Mouse (Mus musculus) heart, adult 2 months (tissue): ENCODE results near the gene Rbfox2. TPM values are rescaled to one million over a fixed set of nuclear protein-coding genes. Genes with fewer than 3 reads are reported as not detected.

Experiments used
- DNase-seq, 2 experiments: peaks; one replicate each; pipeline ENCODE4 v3.0.0; 2021
- H3K27ac ChIP-seq: fragments of 200-600 bp; 2 replicates; pipeline ENCODE4 v1.8.1; 2022
- H3K27me3 ChIP-seq: fragments of 200-500 bp; 2 replicates; pipeline ENCODE4 v1.6.1; 2012; ENCODE audit warnings: mild to moderate bottlenecking, low read length, inconsistent platforms, mixed read lengths; ENCODE audit not compliant: control insufficient read depth, insufficient read depth
- H3K36me3 ChIP-seq: fragments of 200-500 bp; 2 replicates; pipeline ENCODE4 v1.6.1; 2012; ENCODE audit warnings: low read length, inconsistent platforms; ENCODE audit not compliant: control insufficient read depth, insufficient read depth
- H3K4me1 ChIP-seq: fragments of 200-500 bp; 2 replicates; pipeline ENCODE4 v1.6.1; 2011; ENCODE audit warnings: low read length; ENCODE audit not compliant: control insufficient read depth, insufficient read depth
- H3K4me3 ChIP-seq: fragments of 200-600 bp; 2 replicates; pipeline ENCODE4 v1.8.1; 2022
- H3K79me2 ChIP-seq: fragments of 200-500 bp; replicated peaks from 2 replicates; pipeline ENCODE4 v1.6.1; 2012; ENCODE audit warnings: mild to moderate bottlenecking, inconsistent platforms, low read length, moderate library complexity, mixed read lengths; ENCODE audit not compliant: control insufficient read depth, insufficient read depth
- H3K9ac ChIP-seq: fragments of 200-500 bp; 2 replicates; pipeline ENCODE4 v1.6.1; 2012; ENCODE audit warnings: low read depth, mild to moderate bottlenecking, control low read depth, inconsistent platforms, low read length, mixed read lengths
- CTCF ChIP-seq: fragments of 200-600 bp; IDR thresholded peaks from 2 replicates; pipeline ENCODE4 v1.8.1; 2022; ENCODE audit warnings: antibody characterized with exemption, mild to moderate bottlenecking, moderate library complexity
- EP300 ChIP-seq: fragments of 200-500 bp; IDR thresholded peaks from 2 replicates; pipeline ENCODE4 v1.6.1; 2011; ENCODE audit warnings: low read depth, low read length, control low read depth; ENCODE audit not compliant: insufficient read depth
- POLR2A ChIP-seq: fragments of 200-500 bp; IDR thresholded peaks from 2 replicates; pipeline ENCODE4 v1.6.1; 2011; ENCODE audit warnings: mild to moderate bottlenecking, low read depth, low read length, control low read depth; ENCODE audit not compliant: insufficient read depth
- WGBS: fragments of 180-500 bp; shearing (Covaris S2); methylation state at CpG from one replicate; pipeline ENCODE4 v1.1.7; 2018; 5-methylcytosine and 5-hydroxymethylcytosine counted together
- intact Hi-C: fragments of 180-260 bp; cut with DNase I; formaldehyde crosslinking; loops from one replicate; pipeline ENCODE4 v1.15.1; 2025
- polyA plus RNA-seq: library from polyadenylated mRNA; depleted of rRNA; stranded (reverse); fragments of >200 nt; gene quantifications from 2 replicates; pipeline ENCODE4 v1.2.3, GENCODE M21; 2012
- total RNA-seq, 2 experiments: library from RNA; stranded (reverse); gene quantifications; 2 replicates each; pipeline ENCODE4 v1.2.3; 2021

Gene Rbfox2
- total and polyA plus RNA-seq, 3 experiments = 86.0 to 110 (median 106) TPM

DNA sequence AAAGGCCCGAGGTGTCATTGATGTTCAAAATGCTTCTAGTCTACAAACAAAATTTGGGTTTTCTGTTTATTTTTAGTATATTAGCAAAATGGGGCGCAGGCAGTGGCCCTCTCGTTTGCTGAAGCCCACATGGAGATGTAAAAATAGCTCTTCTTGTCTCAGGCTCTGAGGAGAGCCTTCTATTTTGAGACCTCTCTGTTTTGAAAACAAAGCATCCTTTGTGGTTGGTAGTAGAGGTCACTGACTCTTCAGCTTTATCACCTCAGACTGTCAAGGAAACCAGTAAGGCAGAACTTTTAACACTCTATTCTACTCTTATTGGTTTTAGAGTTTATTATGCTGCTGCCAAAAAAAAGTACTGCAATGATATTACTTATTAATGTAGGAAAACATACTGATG, 189.6 kb downstream of the Rbfox2 start:
- intact Hi-C loops = no loop called here
- peaks cover 5% of the 10 kb centered on the region for H3K4me1 ChIP-seq
- H3K27ac ChIP-seq = peak overlapping the region; percentile 66
- H3K36me3 ChIP-seq = peaks cover 31% of the 10 kb centered on the region
- peaks cover 10% of the 10 kb centered on the region for H3K79me2 ChIP-seq
- H3K4me3 ChIP-seq = no peak overlapping the region
- 16% methylated on average over 3 of the region's 3 CpGs for WGBS
- no peak for TF ChIP-seq POLR2A
- TF ChIP-seq EP300 = no peak
- TF ChIP-seq CTCF = no peak
- H3K27me3 ChIP-seq = no peaks in the 10 kb centered on the region
- no peak for DNase-seq
- no peak overlapping the region for H3K9ac ChIP-seq

GRCm38 (mm10) chr15:77116139-77116722, 190.6 kb downstream of the Rbfox2 start:
- Histone ChIP-seq H3K4me3 (no peak overlapping the region), H3K4me1 (peaks cover 5% of the 10 kb centered on the region), H3K79me2 (peaks cover 6% of the 10 kb centered on the region), H3K27me3 (no peaks in the 10 kb centered on the region), H3K27ac (peak overlapping the region; percentile 66; the same call in 1 of the 2 replicates), H3K36me3 (peaks cover 27% of the 10 kb centered on the region), H3K9ac (no peak overlapping the region)
- TF ChIP-seq EP300 = no peak
- no peak for TF ChIP-seq POLR2A
- TF ChIP-seq CTCF = no peak
- intact Hi-C loops = no loop called here
- no peak for DNase-seq
- 81% methylated on average over 9 of the region's 9 CpGs for WGBS

GRCm38 (mm10) chr15:77115456-77115855, 191.3 kb downstream of the Rbfox2 start:
- 78% methylated on average over 4 of the region's 4 CpGs for whole genome bisulfite sequencing
- Histone ChIP-seq H3K27ac (no peak overlapping the region), H3K4me3 (no peak overlapping the region), H3K9ac (no peak overlapping the region), H3K36me3 (peaks cover 21% of the 10 kb centered on the region), H3K27me3 (no peaks in the 10 kb centered on the region), H3K79me2 (peaks cover 3% of the 10 kb centered on the region), H3K4me1 (peaks cover 5% of the 10 kb centered on the region)
- TF ChIP-seq EP300 (no peak), CTCF (no peak), POLR2A (no peak)
- no peak for DNase-seq
- intact Hi-C loops = no loop called here

- intact Hi-C loops = no loop called here
- Histone ChIP-seq H3K27ac (no peak overlapping the region), H3K4me3 (no peak overlapping the region), H3K4me1 (peaks cover 5% of the 10 kb centered on the region), H3K9ac (no peak overlapping the region), H3K79me2 (peaks cover 3% of the 10 kb centered on the region), H3K36me3 (peaks cover 17% of the 10 kb centered on the region), H3K27me3 (no peaks in the 10 kb centered on the region)
- DNase-seq = no peak
- TF ChIP-seq POLR2A = no peak
- no peak for TF ChIP-seq CTCF
- no peak for TF ChIP-seq EP300
- WGBS = 94% methylated on average over 9 of the region's 9 CpGs
These were observed 193.2 kb downstream of the Rbfox2 start for GRCm38 (mm10) chr15:77113591-77113990.

DNA sequence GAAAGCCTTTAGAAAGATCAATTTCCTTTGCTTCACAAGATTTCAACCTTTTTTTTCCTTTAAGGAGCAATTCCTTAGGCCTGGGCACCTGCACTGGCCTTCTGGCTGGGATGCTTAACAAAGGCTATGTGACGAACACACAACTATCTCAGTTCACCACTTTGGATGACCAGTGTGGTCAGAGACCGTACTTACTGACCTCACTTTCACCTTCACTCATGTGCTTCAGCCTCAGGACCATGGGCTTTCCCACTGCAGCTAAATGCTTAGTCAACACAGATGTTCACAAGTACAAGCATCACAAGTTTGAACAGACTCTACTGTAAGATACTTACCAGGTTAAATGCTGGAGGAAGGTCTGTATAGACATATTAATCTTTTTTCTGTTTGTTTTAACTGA, 194.4 kb downstream of the Rbfox2 start:
- H3K79me2 ChIP-seq = peaks cover 3% of the 10 kb centered on the region
- H3K4me1 ChIP-seq = peaks cover 5% of the 10 kb centered on the region
- H3K27ac ChIP-seq = no peak overlapping the region
- no peaks in the 10 kb centered on the region for H3K27me3 ChIP-seq
- intact Hi-C loops = no loop called here
- no peak overlapping the region for H3K9ac ChIP-seq
- H3K36me3 ChIP-seq = peaks cover 16% of the 10 kb centered on the region
- TF ChIP-seq CTCF (no peak), POLR2A (no peak), EP300 (no peak)
- DNase-seq = no peak
- no peak overlapping the region for H3K4me3 ChIP-seq
- WGBS = 84% methylated on average over 2 of the region's 2 CpGs

GRCm38 (mm10) chr15:77111924-77112323, 194.9 kb downstream of the Rbfox2 start:
- no peaks in the 10 kb centered on the region for H3K27me3 ChIP-seq
- peaks cover 13% of the 10 kb centered on the region for H3K36me3 ChIP-seq
- no peak for TF ChIP-seq EP300
- no peak for TF ChIP-seq POLR2A
- no peak for TF ChIP-seq CTCF
- no peak overlapping the region for H3K27ac ChIP-seq
- 84% methylated on average over 7 of the region's 7 CpGs for WGBS
- DNase-seq = no peak
- H3K4me1 ChIP-seq = peaks cover 5% of the 10 kb centered on the region
- intact Hi-C loops = no loop called here
- H3K9ac ChIP-seq = no peak overlapping the region
- peaks cover 3% of the 10 kb centered on the region for H3K79me2 ChIP-seq
- H3K4me3 ChIP-seq = no peak overlapping the region
